Mouse (Mus musculus): Measurements from ENCODE around the gene Dhrs4.

Gene Dhrs4

DNA sequence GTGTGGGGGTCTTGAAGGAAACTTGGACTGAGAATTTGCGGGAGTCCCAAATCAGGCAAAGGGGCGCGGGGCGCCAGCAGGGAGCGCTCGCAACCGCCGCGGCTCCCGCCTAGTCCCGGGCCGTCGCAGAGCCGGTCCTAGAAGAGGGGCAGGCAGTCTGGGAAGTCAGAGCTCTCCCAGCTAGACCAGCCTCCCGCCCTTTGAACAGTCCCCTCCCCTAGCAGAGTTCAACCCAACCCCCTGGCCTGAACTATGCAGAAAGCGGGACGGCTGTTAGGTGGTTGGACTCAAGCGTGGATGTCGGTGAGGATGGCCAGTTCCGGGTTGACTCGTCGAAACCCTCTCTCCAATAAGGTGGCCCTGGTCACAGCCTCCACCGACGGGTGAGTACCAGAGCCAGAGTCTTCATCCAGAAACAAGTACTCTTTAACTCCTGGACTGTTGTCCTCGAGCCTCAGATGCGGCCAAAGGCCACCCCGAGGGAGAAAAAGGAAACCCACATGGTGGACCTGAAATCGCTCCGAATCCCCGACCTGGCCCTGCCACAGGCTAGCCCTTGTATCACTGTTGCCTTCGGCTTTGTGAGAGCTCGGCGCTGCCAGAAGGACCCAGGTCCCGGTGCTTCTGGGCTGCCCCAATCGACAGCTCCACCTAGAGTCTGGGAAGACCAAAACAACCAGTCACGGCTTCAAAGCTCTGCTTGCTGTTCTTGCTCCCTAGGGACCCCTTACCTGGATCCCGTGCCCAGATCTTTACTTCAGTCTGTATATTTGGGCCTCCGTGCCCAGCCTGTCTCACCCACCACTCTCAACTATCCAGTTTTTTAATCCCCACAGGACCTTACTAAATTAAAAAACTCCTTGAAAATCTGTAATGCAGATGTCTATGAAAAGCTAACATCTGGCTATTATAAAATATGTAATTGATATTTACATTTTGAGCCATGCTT, at the start of gene Dhrs4:
Gene Dhrs4 (plus strand): TSS at position 108 of the 949 bp plus-strand sequence.
- peak; percentile 72 for DNase-seq

DNA sequence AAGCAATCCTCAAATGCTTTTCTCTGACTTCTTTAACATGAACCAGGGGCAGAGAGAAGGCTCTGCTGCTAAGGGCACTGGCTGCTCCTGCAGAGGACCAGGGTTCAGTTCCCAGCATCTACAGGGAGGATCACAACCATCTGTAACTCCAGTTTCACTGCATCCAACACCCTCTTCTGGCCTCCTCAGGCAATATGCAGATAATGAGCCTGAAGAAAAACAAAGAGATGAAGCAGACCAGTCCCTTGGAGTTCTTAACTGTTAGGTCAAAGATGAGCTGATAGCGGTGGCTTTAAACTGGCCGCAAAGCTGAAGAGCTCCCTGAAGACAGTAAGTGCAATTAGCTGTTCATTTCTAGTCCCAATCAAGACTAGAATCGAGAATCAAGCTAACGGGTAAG, 48.3 kb upstream of the Dhrs4 start:
- DNase-seq, result no peak

DNA sequence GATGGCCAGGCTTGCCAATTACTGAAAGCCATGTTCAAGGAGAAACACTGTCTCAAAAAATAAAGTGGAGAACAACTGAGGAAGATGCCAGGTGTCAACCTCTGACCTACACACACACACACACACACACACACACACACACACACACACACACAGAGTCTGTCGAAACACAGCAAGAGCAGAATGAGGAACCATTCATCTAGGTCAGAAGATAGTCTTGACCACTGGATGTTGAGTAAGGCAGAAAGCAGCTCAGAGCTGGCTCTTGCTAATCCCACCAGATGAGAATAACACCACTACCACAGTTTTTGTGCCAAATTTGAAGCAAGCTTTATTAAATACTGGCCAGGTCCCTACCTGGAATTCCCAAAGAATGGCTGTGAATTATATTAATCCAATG, 45.5 kb upstream of the Dhrs4 start:
- no peak for DNase-seq

DNA sequence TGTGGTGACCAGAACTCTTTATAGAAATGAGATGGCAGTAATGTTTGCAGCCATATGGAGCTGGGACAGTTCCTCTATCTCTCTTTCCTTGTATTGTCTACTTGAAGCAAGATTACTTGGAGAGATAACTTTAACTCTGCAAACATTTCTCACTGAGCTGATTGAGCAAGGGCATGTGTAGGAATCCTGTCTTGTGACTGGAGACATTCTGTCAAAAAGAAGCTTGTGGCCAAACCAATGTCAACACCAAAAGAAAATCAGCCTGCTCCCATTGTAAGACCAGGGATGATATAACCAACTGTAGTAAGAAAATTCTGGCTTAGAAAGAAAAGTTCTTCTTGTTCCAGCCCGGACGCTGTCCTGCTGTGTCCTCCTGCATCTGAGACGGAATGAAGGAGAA, 43.7 kb upstream of the Dhrs4 start:
- no peak for DNase-seq

DNA sequence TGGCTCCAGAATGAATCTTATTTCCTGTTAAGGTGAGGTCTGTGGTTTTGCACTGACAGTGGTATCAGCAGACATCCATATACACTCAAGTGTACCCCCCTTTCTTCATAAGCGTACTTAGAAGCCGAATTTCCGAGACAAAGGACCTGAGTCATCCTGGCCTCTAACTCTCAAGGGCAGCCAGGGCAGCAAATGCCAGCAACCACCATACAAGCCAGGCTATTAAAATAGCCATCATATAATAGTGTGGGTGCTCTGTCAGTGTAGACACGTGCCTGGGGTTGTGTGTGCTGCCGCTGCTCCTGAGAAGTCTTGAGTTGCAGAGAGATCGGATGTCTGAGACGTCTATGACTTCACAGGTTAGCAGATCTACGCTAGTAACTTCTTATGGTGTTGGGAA, 41.4 kb upstream of the Dhrs4 start:
- no peak for DNase-seq

DNA sequence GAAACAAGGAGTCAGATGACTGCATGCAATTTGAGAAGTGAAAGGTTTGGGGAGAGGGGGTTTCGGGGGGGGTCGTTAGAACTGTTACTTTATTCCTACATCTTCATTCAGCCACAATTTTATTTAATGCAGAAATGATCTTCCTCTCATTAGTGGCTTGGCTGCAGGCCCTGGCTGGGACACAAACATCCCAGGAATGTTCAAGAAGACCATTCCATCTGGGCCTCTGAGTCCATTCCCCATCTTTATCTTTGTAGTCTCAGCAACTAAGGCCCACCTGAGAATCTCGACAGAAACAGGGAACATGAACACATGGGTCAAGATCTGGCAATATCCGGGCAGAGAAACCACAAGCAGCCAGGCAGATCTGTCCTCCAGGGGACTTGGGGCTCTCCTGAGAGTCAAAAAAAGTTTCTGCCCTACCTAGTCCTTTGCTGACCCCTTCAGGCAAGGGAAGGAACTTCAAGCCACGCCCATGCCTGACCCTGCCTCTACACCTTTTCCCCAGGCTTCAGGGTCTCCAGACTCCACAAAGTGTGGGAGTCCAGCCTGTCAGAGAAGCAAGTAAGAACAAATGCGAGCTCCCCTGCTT, 40.3 kb upstream of the Dhrs4 start:
- DNase-seq, result peak; percentile 36

DNA sequence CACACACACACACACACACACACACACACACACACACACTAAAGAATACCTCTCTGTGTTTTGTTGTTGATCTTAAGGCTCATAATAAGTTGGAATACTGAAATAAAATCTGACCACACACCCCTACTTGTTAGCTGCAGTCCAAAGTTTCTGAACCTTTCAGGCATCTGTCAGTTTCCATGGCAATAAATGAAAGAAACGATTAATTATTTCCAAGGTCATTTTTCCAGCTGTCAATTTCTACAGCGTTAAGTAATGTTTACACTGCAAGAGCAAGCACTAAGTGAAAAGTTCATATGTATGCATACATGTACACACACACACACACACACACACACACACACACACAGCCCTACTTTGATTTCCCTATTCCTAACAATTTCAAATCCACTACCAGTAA, 20.9 kb upstream of the Dhrs4 start:
- DNase-seq, result no peak

DNA sequence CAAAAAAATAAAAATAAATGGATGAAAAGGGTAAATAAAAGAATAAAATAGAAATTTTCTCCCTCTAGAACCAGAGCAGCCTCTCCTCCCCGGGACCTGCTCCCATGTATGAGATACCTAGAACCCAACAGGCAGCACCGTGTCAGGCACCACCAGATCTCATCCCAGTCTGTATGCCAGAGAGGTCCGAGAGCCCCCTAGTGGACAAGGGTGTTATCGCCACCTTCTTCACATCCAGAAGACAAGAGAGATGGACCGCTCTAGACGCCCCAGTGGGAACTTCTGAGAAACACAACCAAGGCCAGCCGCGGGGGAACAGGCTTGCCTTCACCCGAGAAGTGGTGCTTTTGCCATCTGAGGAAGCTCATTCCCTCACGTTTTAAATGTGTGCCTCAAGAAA, 20.3 kb upstream of the Dhrs4 start:
- peak; percentile 33 for DNase-seq

DNA sequence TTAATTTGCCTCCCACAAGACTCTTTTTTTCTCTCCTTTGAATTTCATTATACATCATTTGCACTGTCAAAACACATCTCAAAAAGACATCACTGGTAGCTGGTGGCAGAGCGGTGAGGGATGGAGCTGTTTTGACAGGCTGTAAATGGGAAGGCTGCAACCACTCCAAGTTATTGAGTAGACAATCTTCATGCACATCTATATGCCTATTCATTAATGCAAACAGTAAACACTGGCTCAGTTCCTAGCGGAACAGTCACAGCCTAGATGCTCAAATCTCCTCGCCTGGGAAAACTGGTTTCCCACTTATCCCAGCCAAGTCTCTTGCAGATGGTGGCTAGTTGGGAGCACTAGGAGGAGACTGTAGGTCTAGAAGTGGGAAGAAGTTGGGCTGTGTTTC, 19.8 kb upstream of the Dhrs4 start:
- DNase-seq, result no peak

DNA sequence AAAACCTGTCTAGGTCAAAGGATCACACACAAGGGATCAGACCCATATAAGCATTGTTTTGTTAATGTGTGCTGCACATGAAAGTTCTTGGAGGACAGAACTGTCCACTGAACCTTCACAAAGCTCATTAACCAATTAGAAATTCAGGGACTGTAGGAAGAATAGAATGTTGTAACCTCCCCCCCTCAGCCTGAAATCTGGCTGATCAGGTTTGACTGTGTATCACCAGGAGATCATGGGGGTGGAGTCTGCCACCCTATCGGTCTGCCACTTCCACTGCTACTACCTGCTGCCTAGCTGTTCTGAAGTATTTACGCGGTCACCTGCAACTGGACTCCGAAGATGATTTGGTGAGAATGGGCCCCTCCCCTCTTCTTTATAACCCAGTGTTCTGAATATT, 18.8 kb upstream of the Dhrs4 start:
- no peak for DNase-seq

DNA sequence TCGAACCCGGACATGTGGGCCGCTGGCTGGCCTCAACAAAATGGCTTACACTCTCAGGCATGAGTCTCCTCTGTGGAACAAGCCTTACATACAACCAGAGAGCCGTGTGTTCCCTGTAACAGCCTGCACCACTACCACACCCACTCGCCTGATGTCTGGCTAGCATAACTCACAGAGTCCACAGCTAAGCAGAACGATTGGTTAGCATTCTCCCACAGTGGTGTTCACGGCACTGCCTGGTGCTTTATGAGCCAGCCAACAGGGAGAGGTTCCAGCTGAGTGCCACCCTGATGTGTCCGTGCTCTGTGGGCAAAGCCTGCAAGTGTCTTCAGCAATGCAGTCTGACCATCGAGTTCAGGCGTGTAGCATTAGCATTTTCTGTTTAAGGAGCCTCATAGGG, 18.3 kb upstream of the Dhrs4 start:
- DNase-seq, result peak; percentile 28

DNA sequence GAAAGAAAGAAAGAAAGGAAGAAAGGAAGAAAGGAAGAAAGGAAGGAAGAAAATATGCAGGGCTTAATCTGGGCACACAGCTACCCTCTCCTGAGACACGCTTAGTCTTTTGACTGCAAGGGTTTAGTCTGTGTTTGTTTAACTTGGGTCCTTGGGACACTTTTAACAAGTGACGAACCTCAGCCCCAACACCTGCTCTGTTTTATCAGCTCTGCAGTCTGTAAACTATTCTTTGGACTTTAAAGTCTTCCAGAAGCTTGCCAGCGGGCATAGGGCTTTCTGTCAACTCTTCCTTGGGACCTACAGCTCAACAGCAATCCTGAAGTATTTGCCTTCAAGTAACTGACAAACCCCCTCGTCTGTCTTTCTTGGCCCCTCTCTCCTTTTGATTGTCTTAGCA, 16.8 kb upstream of the Dhrs4 start:
- no peak for DNase-seq

DNA sequence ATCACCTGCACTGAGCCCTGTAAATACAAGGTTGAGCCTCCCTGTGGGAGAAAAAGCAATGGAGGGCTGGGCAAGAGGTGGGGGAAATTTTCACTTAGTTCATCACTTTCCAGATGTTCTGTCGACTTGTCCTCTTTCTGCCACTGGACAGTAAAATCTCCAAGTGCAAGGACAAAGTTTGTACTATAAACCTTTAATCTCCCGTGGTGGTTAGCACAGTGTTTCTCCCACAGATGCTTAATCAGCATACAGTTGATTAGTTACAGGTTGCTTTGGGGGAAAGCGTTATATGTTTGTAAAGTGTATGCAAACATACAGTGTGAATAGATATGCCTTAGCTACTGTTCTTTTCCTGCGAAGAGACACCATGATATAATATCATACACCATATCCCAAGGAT, 12.1 kb upstream of the Dhrs4 start:
- DNase-seq, result no peak

DNA sequence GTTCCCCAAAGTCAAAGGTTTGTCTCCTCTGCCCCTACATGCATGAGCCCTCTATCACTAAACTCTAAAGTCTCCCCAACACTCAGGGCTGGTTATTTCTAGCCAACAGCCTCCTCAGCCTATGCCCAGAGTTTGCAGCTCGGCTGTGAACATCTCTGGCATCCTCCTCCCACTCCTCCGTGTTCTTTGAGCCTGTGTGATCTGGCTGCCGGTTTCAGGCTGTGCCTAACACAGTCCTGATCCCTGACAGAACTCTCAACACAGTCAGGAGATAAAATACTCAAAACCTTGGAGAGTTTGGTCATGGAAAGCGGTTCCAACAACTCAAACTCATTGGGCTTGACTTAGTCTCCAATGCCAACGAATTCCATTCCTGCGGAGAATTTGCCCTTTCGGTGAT, 11.4 kb upstream of the Dhrs4 start:
- no peak for DNase-seq

DNA sequence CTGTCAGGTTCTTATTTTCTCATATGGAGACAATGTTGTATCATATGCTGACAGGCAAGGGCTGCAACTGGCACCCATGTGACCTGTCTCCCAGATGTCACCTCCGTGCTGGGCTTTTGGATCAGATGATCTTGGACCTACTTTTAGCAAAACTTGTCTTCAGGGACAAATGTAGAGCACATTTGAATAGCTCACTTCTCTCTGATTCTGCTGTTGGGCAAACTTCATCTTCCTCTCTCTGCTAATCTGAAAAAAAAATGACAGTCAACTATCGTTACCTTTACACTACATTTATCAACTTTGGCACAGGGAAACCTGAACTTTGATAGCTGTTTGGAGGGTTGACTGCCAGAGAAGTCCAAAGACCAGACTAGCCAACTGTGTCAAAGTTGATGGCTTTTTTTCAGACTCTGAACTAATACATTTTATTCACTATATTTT, 10.2 kb upstream of the Dhrs4 start:
- DNase-seq, result no peak

DNA sequence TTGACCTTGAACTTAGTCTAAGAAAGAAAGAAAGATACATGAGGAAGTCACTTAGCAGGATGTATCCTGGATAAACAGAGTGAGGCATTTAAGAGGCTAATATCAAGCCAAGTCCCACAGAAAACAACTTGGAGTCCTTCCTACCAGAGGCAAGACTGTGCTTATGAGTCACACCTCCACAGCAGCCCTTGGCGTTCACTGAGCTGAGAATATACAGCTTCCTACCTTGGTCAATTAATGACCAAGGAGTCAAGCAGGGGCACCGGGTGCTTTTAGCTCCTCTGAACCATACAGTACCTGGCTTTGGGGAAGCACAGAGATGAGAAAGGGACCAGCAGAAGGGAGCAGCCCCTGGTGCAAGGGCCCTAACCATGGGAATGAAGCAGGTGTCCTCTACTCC, 9.5 kb upstream of the Dhrs4 start:
- DNase-seq, result no peak

DNA sequence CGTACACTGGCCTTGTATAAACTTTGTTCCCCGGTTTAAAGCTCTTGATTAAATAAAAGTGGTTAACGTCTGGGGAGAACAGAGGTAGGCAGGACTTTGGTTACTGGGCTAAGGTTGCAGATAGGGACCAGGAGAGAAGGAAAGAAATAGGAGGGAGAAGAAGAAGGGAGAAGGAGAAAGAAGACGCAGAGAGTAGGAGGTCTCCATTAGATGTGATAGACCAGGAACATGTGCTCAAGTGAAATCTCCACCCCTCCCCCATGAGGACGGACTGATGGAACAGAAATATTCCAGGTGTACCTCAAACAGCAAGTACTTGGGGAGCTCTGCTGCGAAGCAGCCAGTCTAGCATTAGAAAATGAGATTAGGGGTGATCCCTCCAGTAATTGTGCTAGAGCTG, 8.7 kb upstream of the Dhrs4 start:
- DNase-seq, result no peak

DNA sequence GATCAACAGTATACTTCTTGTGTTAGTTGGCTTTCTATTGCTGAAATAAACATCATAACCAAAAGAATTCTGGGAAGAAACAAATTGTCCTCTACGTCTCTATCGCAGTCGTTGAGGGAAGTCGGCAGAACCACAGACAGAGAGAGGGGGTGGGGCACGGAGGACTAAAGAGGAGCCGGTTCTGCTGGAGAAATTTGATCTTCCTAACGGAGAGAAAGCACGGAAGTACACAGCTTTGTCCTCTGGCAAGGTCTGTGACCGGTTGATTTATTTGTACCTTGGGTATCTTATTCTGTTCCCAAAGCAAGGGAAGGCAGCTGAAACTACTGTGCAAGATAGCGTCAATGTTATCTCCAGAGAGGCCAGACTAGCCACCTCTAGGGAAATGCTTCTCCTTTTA, 7.8 kb upstream of the Dhrs4 start:
- no peak for DNase-seq

DNA sequence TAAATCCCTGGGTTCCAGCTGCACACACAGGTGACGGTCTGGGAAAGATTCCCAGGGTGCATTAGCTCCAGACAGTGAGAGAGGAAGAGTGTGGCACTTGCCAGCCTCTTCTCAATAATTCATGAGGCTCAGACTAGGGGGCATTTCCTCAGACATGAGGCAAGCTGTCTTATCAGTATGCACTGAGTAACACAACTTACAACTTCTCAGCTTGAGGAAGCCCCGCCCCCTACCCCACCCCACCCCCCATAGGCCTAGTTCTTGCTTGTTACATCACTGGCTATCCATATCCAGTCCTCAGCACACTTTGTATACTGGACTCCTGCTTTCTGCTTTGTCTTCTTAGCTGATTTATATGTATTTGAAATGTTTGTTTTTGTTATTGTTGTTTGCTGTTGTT, 2.9 kb upstream of the Dhrs4 start:
- DNase-seq, result no peak

DNA sequence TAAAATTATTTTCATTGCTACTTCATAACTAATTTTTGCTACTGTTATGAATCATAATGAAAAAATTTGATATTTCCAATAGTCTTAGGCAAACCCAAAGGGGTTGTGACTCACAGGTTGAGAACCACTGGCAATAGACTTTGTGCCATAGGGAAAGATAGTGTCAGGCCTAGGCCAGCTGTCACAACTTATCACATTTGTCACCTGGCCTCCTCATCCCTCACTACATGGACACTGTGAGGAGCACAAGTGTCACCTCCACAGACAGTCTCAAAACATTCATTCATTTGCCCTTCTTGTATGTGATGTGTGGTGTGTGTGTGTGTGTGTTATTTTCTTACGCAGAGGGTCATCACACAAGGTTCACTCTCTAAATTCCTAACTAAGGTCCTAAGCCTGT, 1.1 kb upstream of the Dhrs4 start:
- DNase-seq, result no peak

DNA sequence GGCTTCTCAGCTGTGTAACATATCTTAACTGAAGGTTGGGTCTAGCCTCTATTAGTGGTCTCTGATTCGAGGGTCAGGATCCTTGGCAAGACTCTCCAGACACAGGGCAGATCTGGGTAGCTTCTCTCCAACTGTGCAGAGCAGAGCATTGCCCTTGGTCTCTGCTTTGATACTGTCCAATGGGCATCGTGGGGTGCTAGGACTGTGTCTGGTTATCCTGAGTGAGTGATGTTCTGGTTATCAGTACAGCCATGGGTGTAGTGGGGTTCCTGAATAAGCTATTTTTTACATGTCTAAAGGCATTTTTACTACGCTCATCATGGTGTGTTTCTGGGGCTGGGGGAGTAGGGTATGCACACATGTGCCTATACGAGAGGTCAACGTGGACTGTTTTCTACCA, 729 bp upstream of the Dhrs4 start:
- DNase-seq, result no peak

DNA sequence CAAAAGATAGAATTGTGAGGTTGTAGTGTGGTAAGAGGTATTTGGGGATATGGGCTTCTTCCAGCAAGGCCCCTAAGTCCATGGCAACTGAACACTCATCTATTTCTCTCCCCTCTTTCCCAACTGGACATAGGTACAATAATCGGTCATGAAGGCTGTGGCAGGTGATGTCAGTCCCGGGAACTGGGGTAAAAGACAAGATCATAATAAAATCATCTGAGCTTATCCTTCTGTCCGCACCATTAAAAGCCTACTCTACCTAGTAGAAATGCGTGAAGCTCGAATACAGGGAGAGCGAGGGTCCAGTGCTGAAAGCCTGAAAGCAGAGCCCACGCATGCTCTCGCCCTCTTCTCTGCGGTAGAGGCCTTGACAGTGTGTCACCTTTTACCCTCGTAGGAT, 1.1 kb downstream of the Dhrs4 start:
- no peak for DNase-seq

DNA sequence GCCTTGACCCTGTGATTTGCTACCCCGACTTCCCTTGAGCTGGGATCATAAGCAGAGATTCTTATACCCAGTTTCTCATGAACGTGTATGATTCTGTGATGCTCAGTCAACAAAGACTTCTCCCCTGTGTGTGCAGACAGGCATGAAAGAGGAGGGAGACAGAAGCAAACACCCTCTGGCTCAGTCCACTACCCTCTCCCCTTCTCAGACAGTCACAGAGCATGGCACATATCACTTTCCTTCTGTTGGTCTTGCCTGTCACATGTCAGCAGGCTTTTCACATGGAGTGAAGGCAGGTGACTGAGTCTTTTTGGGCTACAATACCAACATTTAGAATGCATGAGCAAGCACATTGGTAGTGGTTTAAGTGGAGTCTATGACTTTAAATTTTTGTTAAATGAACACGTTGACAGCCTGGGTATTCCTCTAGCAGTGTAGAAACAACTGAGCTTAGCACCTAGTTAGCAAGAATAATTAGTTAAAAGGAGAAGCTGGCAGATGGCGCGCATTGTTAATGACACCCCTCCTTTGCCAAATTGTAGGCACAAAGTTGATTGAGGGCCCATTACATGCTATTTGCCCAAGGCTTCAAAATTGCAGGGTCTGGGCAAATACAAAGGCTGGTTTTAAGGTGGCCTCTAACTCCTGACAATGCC, 6.0 kb downstream of the Dhrs4 start:
- no peak for DNase-seq

DNA sequence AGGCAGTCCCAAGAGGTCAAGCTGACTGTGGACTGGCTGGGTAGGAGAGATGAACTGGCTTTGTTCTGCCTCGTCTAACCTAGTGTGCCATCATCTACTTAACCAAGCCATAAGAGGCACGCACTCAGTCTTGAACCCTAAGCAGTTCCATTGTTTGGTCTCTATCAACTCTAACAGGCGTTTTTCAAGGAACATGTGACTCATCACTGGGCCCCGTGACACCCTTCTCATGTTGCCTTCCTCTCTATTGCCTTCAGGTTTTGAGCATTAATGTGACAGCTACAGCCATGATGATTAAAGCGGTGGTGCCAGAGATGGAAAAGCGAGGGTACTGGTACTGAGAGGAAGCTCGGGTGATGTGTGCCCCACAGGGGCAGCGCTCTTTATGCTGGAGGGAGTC, 8.3 kb downstream of the Dhrs4 start:
- DNase-seq, result no peak

All from right cerebral cortex, postnatal 25 days (tissue).